Mouse (Mus musculus): ENCODE measurements at regions not wholly inside any gene's neighbourhood (a gene's known extent, or its start where the extent isn't known, plus 50 kb on each side); places are given as distances from the start of the nearest gene placed in this dataset.
A peak's percentile ranks its signal among the peaks of the same experiment; 100 is the strongest.

- H3K27me3 ChIP-seq (ENCODE audit: control insufficient read depth, insufficient read depth, insufficient read length): no peaks in the 10 kb centered on the region
- no peak for TF ChIP-seq CTCF (IDR thresholded peaks at IDR 0.05; ENCODE audit: control insufficient read depth, insufficient read depth, insufficient read length)
- TF ChIP-seq USF1 (IDR thresholded peaks at IDR 0.05; ENCODE audit: low read depth): peak; percentile 34
- TF ChIP-seq FOSL1 (IDR thresholded peaks at IDR 0.05; ENCODE audit: insufficient read depth, low read length, poor library complexity, severe bottlenecking): no peak
- no peak for TF ChIP-seq MAX (IDR thresholded peaks at IDR 0.05)
- peak; percentile 23 for TF ChIP-seq CEBPB (IDR thresholded peaks at IDR 0.05; ENCODE audit: low read depth)
- TF ChIP-seq MYOG (IDR thresholded peaks at IDR 0.05; ENCODE audit: control insufficient read depth, extremely low read depth, insufficient read length): no peak
- no peak for TF ChIP-seq MYOD1 (IDR thresholded peaks at IDR 0.05; ENCODE audit: control insufficient read depth, insufficient read length, low read depth)
These were observed 215.8 kb downstream of the Galc start for GRCm38 (mm10) chr12:98043436-98043835.

DNA sequence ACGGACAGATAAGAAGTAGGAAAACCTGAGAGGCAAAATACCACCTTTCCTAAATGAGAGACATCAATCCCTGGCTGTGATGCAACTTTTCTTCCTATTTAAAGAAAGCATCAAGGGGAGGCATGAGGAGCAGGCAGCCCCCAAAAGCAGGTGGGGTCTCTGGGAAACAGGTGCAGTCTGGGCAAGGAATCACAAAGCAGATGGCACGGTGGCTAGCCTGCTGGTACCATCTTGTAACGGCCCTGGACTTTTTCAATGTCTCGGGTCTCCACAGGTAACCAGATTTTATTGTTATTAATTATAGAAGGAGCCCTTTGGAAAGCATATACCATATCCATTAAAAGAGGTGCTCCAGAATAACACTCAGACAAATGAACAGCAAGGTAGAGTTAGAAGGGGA, 219.6 kb downstream of the Galc start:
- Histone ChIP-seq H3K79me2 (ENCODE audit: control insufficient read depth, insufficient read depth) (no peaks in the 10 kb centered on the region), H3ac (ENCODE audit: control insufficient read depth, insufficient read length, low read depth) (no peak overlapping the region), H3K27me3 (ENCODE audit: control insufficient read depth, insufficient read depth, insufficient read length) (no peaks in the 10 kb centered on the region), H3K4me3 (ENCODE audit: insufficient read depth, poor library complexity, severe bottlenecking) (no peak overlapping the region), H3K79me3 (ENCODE audit: low read depth) (no peaks in the 10 kb centered on the region), H3K36me3 (ENCODE audit: control insufficient read depth, insufficient read depth) (no peaks in the 10 kb centered on the region)
- TF ChIP-seq CEBPB (IDR thresholded peaks at IDR 0.05; ENCODE audit: low read depth) (no peak), FOSL1 (IDR thresholded peaks at IDR 0.05; ENCODE audit: insufficient read depth, low read length, poor library complexity, severe bottlenecking) (no peak), MYOG (IDR thresholded peaks at IDR 0.05; ENCODE audit: control insufficient read depth, extremely low read depth, insufficient read length) (no peak), CTCF (IDR thresholded peaks at IDR 0.05; ENCODE audit: control insufficient read depth, insufficient read depth, insufficient read length) (no peak), USF1 (IDR thresholded peaks at IDR 0.05; ENCODE audit: low read depth) (no peak), MYOD1 (IDR thresholded peaks at IDR 0.05; ENCODE audit: control insufficient read depth, insufficient read length, low read depth) (no peak), MAX (IDR thresholded peaks at IDR 0.05) (no peak)

More at GRCm38 (mm10) chr12:98043436-98043835, 215.8 kb downstream of the Galc start:
- no peak overlapping the region for H3ac ChIP-seq (ENCODE audit: control insufficient read depth, insufficient read length, low read depth)
- no peaks in the 10 kb centered on the region for H3K36me3 ChIP-seq (ENCODE audit: control insufficient read depth, insufficient read depth)
- H3K79me3 ChIP-seq (ENCODE audit: low read depth): no peaks in the 10 kb centered on the region
- no peak overlapping the region for H3K4me3 ChIP-seq (ENCODE audit: insufficient read depth, poor library complexity, severe bottlenecking)
- H3K79me2 ChIP-seq (ENCODE audit: control insufficient read depth, insufficient read depth): no peaks in the 10 kb centered on the region

DNA sequence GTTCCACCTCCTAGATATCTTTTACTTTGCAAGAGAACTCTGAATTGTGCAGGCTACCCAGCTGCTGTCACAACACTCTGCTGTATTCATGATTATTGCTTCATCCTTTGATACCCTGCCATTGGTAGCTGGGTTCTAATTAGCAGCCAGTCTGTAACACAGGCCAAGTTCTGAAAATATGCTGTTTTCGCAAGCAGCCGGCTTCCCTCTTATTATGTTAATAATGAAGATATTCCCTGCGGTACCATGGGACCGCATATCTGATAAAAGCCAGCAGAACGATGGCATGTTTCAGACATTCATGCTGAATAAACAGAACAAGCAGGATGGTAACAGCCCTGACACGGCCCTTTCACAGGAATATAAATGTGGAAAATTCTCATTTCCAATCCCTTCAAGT, 235.6 kb downstream of the Galc start:
- Histone ChIP-seq H3ac (ENCODE audit: control insufficient read depth, insufficient read length, low read depth) (no peak overlapping the region), H3K36me3 (ENCODE audit: control insufficient read depth, insufficient read depth) (no peaks in the 10 kb centered on the region), H3K27me3 (ENCODE audit: control insufficient read depth, insufficient read depth, insufficient read length) (no peaks in the 10 kb centered on the region), H3K4me3 (ENCODE audit: insufficient read depth, poor library complexity, severe bottlenecking) (no peak overlapping the region), H3K79me3 (ENCODE audit: low read depth) (no peaks in the 10 kb centered on the region), H3K79me2 (ENCODE audit: control insufficient read depth, insufficient read depth) (no peaks in the 10 kb centered on the region)
- TF ChIP-seq USF1 (IDR thresholded peaks at IDR 0.05; ENCODE audit: low read depth): no peak

GRCm38 (mm10) chr12:98014607-98015278, 244.5 kb downstream of the Galc start:
- no peak for TF ChIP-seq MAX (IDR thresholded peaks at IDR 0.05)
- no peak for TF ChIP-seq CTCF (IDR thresholded peaks at IDR 0.05; ENCODE audit: control insufficient read depth, insufficient read depth, insufficient read length)
- TF ChIP-seq CEBPB (IDR thresholded peaks at IDR 0.05; ENCODE audit: low read depth): no peak
- TF ChIP-seq USF1 (IDR thresholded peaks at IDR 0.05; ENCODE audit: low read depth): no peak
- TF ChIP-seq MYOG (IDR thresholded peaks at IDR 0.05; ENCODE audit: control insufficient read depth, extremely low read depth, insufficient read length): no peak
- no peak for TF ChIP-seq FOSL1 (IDR thresholded peaks at IDR 0.05; ENCODE audit: insufficient read depth, low read length, poor library complexity, severe bottlenecking)
- no peak for TF ChIP-seq MYOD1 (IDR thresholded peaks at IDR 0.05; ENCODE audit: control insufficient read depth, insufficient read length, low read depth)
- Histone ChIP-seq H3K4me3 (ENCODE audit: insufficient read depth, poor library complexity, severe bottlenecking) (no peak overlapping the region), H3K36me3 (ENCODE audit: control insufficient read depth, insufficient read depth) (no peaks in the 10 kb centered on the region), H3K79me2 (ENCODE audit: control insufficient read depth, insufficient read depth) (no peaks in the 10 kb centered on the region), H3K79me3 (ENCODE audit: low read depth) (no peaks in the 10 kb centered on the region), H3K27me3 (ENCODE audit: control insufficient read depth, insufficient read depth, insufficient read length) (no peaks in the 10 kb centered on the region), H3ac (ENCODE audit: control insufficient read depth, insufficient read length, low read depth) (no peak overlapping the region)

- no peak for TF ChIP-seq MYOG (IDR thresholded peaks at IDR 0.05; ENCODE audit: control insufficient read depth, extremely low read depth, insufficient read length)
- TF ChIP-seq FOSL1 (IDR thresholded peaks at IDR 0.05; ENCODE audit: insufficient read depth, low read length, poor library complexity, severe bottlenecking): no peak
- no peak for TF ChIP-seq USF1 (IDR thresholded peaks at IDR 0.05; ENCODE audit: low read depth)
- no peak for TF ChIP-seq MYOD1 (IDR thresholded peaks at IDR 0.05; ENCODE audit: control insufficient read depth, insufficient read length, low read depth)
- no peak for TF ChIP-seq CEBPB (IDR thresholded peaks at IDR 0.05; ENCODE audit: low read depth)
- no peak for TF ChIP-seq CTCF (IDR thresholded peaks at IDR 0.05; ENCODE audit: control insufficient read depth, insufficient read depth, insufficient read length)
- no peak for TF ChIP-seq MAX (IDR thresholded peaks at IDR 0.05)
- no peak overlapping the region for H3K4me3 ChIP-seq (ENCODE audit: insufficient read depth, poor library complexity, severe bottlenecking)
- H3K27me3 ChIP-seq (ENCODE audit: control insufficient read depth, insufficient read depth, insufficient read length): no peaks in the 10 kb centered on the region
- no peaks in the 10 kb centered on the region for H3K36me3 ChIP-seq (ENCODE audit: control insufficient read depth, insufficient read depth)
- H3K79me2 ChIP-seq (ENCODE audit: control insufficient read depth, insufficient read depth): no peaks in the 10 kb centered on the region
- no peak overlapping the region for H3ac ChIP-seq (ENCODE audit: control insufficient read depth, insufficient read length, low read depth)
- H3K79me3 ChIP-seq (ENCODE audit: low read depth): no peaks in the 10 kb centered on the region
These were observed 250.1 kb downstream of the Galc start for GRCm38 (mm10) chr12:98009175-98009574.
